Mouse (Mus musculus) testis, adult 2 months (tissue): ENCODE measurements around the gene Plekhn1. TPM values are rescaled to one million over a fixed set of nuclear protein-coding genes. Genes with fewer than 3 reads are reported as not detected.

ENCODE experiments used
- H3K27ac ChIP-seq: fragments of 200-500 bp; 2 replicates; pipeline ENCODE4 v1.5.1; 2012; ENCODE audit warnings: low read depth, low read length; ENCODE audit not compliant: control insufficient read depth, insufficient read depth
- H3K27me3 ChIP-seq: fragments of 200-500 bp; 2 replicates; pipeline ENCODE4 v1.6.1; 2012; ENCODE audit warnings: mild to moderate bottlenecking, low read length, moderate library complexity; ENCODE audit not compliant: control insufficient read depth, insufficient read depth
- H3K36me3 ChIP-seq: fragments of 200-500 bp; 2 replicates; pipeline ENCODE4 v1.6.1; 2012; ENCODE audit warnings: mild to moderate bottlenecking, low read length; ENCODE audit not compliant: control insufficient read depth, insufficient read depth
- H3K4me1 ChIP-seq: fragments of 200-500 bp; 2 replicates; pipeline ENCODE4 v1.6.1; 2012; ENCODE audit warnings: low read length; ENCODE audit not compliant: control insufficient read depth, insufficient read depth
- H3K4me3 ChIP-seq: fragments of 200-500 bp; 2 replicates; pipeline ENCODE4 v1.5.1; 2012; ENCODE audit warnings: low read depth, mild to moderate bottlenecking, low read length, moderate library complexity, mixed read lengths; ENCODE audit not compliant: control insufficient read depth
- CTCF ChIP-seq: fragments of 200-500 bp; IDR thresholded peaks from 2 replicates; pipeline ENCODE4 v1.5.1; 2012; ENCODE audit warnings: low read depth, mild to moderate bottlenecking, inconsistent platforms, low read length, moderate library complexity; ENCODE audit not compliant: control insufficient read depth, insufficient read depth, insufficient replicate concordance
- POLR2A ChIP-seq: fragments of 200-500 bp; IDR thresholded peaks from 2 replicates; pipeline ENCODE4 v1.6.1; 2012; ENCODE audit warnings: low read depth, mild to moderate bottlenecking, inconsistent platforms, low read length, moderate library complexity; ENCODE audit not compliant: control insufficient read depth
- polyA plus RNA-seq: library from polyadenylated mRNA; depleted of rRNA; stranded (reverse); fragments of >200 nt; gene quantifications from 2 replicates; pipeline ENCODE4 v1.2.3, GENCODE M21; 2012

Plekhn1 gene
- polyA plus RNA-seq, 1 experiment: 40.2 TPM

- TF ChIP-seq POLR2A (no peak), CTCF (no peak)
- peaks cover 2% of the 10 kb centered on the region; the same call in 1 of the 2 replicates for H3K4me1 ChIP-seq
- H3K27ac ChIP-seq: no peak overlapping the region
- H3K36me3 ChIP-seq: no peaks in the 10 kb centered on the region
- H3K4me3 ChIP-seq: no peak overlapping the region
- H3K27me3 ChIP-seq: no peaks in the 10 kb centered on the region
Measured at GRCm38 (mm10) chr4:156192421-156193199, 42.0 kb downstream of the Plekhn1 start.

- Histone ChIP-seq H3K4me3 (no peak overlapping the region), H3K27me3 (no peaks in the 10 kb centered on the region), H3K4me1 (no peaks in the 10 kb centered on the region), H3K36me3 (no peaks in the 10 kb centered on the region), H3K27ac (no peak overlapping the region)
- TF ChIP-seq POLR2A: no peak
- no peak for TF ChIP-seq CTCF
Measured at GRCm38 (mm10) chr4:156188811-156189323, 45.8 kb downstream of the Plekhn1 start.

GRCm38 (mm10) chr4:156188162-156188810 is 46.4 kb downstream of the Plekhn1 start:
- H3K4me3 ChIP-seq: no peak overlapping the region
- H3K27me3 ChIP-seq: no peaks in the 10 kb centered on the region
- H3K4me1 ChIP-seq: no peaks in the 10 kb centered on the region
- H3K27ac ChIP-seq: no peak overlapping the region
- TF ChIP-seq CTCF: no peak
- no peak for TF ChIP-seq POLR2A
- no peaks in the 10 kb centered on the region for H3K36me3 ChIP-seq

GRCm38 (mm10) chr4:156185950-156186850 is 48.5 kb downstream of the Plekhn1 start:
- Histone ChIP-seq H3K4me3 (no peak overlapping the region), H3K36me3 (no peaks in the 10 kb centered on the region), H3K27ac (no peak overlapping the region), H3K27me3 (no peaks in the 10 kb centered on the region), H3K4me1 (no peaks in the 10 kb centered on the region)
- no peak for TF ChIP-seq POLR2A
- TF ChIP-seq CTCF: no peak

- no peak for TF ChIP-seq POLR2A
- TF ChIP-seq CTCF: no peak
- Histone ChIP-seq H3K4me3 (no peak overlapping the region), H3K4me1 (no peaks in the 10 kb centered on the region), H3K27me3 (no peaks in the 10 kb centered on the region), H3K27ac (no peak overlapping the region), H3K36me3 (no peaks in the 10 kb centered on the region)
Measured at GRCm38 (mm10) chr4:156185456-156185949, 49.2 kb downstream of the Plekhn1 start.

- TF ChIP-seq CTCF: no peak
- no peak for TF ChIP-seq POLR2A
- H3K36me3 ChIP-seq: no peaks in the 10 kb centered on the region
- H3K27ac ChIP-seq: no peak overlapping the region
- H3K27me3 ChIP-seq: no peaks in the 10 kb centered on the region
- H3K4me3 ChIP-seq: no peak overlapping the region
- no peaks in the 10 kb centered on the region for H3K4me1 ChIP-seq
Measured at GRCm38 (mm10) chr4:156184291-156184954, 50.2 kb downstream of the Plekhn1 start.
